In the genomic region with DNA sequence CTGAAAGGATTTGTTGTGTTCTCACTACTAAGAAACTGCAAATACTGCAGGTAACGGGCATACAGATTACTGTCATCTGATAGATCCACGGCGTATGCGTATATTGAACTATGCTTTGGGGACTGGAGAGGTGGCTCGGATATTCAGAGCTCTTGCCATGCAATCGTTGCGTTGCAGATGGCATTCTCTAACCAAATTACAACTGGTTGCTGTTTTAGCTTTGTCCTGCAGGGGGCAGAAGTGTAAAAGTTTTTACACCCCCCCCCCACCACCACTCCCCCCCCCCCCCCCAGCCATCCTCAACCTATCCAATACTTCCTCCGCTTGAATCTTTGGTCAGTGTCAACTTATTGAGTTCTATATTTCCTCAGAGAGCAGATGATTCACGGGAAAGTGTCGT, we compare ENCODE assay signal across 18 mouse cellular contexts. TPM values are rescaled to one million over a fixed set of nuclear protein-coding genes. Genes with fewer than 3 reads are reported as not detected.
DNase-seq lines count a peak whose midpoint lies in the region; ATAC-seq and TF ChIP-seq lines count a peak whose summit lies in the region.
"Had no signal": no experiment of that assay in that cellular context is flagged by ENCODE, and none has a peak within 500 bp of the region (broad histone marks: within the 10 kb centered on the region; RNA-seq: fewer than 3 reads in every experiment).

No protein-coding gene starts in this region.

- peaks cover 12% of the 10 kb centered on the region for H3K4me1 ChIP-seq in heart, embryonic 10.5 days
- H3K4me1 ChIP-seq in liver, postnatal 0 days (ENCODE audit: insufficient read depth) = no peaks in the 10 kb centered on the region
- no peaks in the 10 kb centered on the region for H3K4me1 ChIP-seq in liver, embryonic 11.5 days (replicated peaks; ENCODE audit: control insufficient read depth, insufficient read depth, low read length)
- H3K4me1 ChIP-seq in kidney, embryonic 16.5 days (ENCODE audit: insufficient read depth, low read length) = peaks cover 13% of the 10 kb centered on the region; the same call in 1 of the 2 replicates

- H3K27ac ChIP-seq in heart, embryonic 10.5 days = no peak overlapping the region
- no peak overlapping the region for H3K27ac ChIP-seq in liver, postnatal 0 days (ENCODE audit: low read depth)
- no peak overlapping the region for H3K27ac ChIP-seq in liver, embryonic 11.5 days (ENCODE audit: low read depth, low read length)
- H3K27ac ChIP-seq in kidney, embryonic 16.5 days (ENCODE audit: low read length) = no peak overlapping the region
- H3K27ac ChIP-seq: midbrain, embryonic 12.5 days had no signal

- no peaks in the 10 kb centered on the region for H3K27me3 ChIP-seq in heart, embryonic 10.5 days (ENCODE audit: insufficient read depth, poor library complexity, severe bottlenecking)
- H3K27me3 ChIP-seq in liver, postnatal 0 days (ENCODE audit: insufficient read depth, low read length) = no peaks in the 10 kb centered on the region
- no peaks in the 10 kb centered on the region for H3K27me3 ChIP-seq in liver, embryonic 11.5 days (replicated peaks; ENCODE audit: control insufficient read depth, insufficient read depth, low read length)
- H3K27me3 ChIP-seq in Patski = peaks cover 27% of the 10 kb centered on the region
- 0 out of 2 replicates have a peak, but pooled peaks cover 2% of the 10 kb centered on the region for H3K27me3 ChIP-seq in kidney, embryonic 16.5 days (ENCODE audit: insufficient read depth, low read length)

- in situ Hi-C loops in Patski (cut with MboI; ENCODE audit: low pct_unique_long_range_greater_than_20kb) = loop anchor here (25.0 kb wide), 1 partner anchor 1022 kb away; the partner anchor contains the start of gene Cntnap4

- H3K9me3 ChIP-seq in heart, embryonic 10.5 days = no peaks in the 10 kb centered on the region
- no peaks in the 10 kb centered on the region for H3K9me3 ChIP-seq in liver, postnatal 0 days (ENCODE audit: low read length)
- H3K9me3 ChIP-seq in liver, embryonic 11.5 days (ENCODE audit: control insufficient read depth, low read length) = no peaks in the 10 kb centered on the region
- no peaks in the 10 kb centered on the region for H3K9me3 ChIP-seq in kidney, embryonic 16.5 days (ENCODE audit: low read length)
- H3K9me3 ChIP-seq: midbrain, embryonic 12.5 days had no signal

- H3K4me2 ChIP-seq in liver, postnatal 0 days (ENCODE audit: low read depth, low read length) = no peak overlapping the region
- H3K4me2 ChIP-seq in liver, embryonic 11.5 days = no peak overlapping the region
- H3K4me2 ChIP-seq in kidney, embryonic 16.5 days (replicated peaks; ENCODE audit: low read depth, low read length) = no peak overlapping the region
- H3K4me2 ChIP-seq: heart, embryonic 11.5 days; midbrain, embryonic 12.5 days had no signal

- intact Hi-C loops in heart, postnatal 10 days (cut with DNase I) = loop anchor here (2.0 kb wide), 1 partner anchor 1013 kb away; the partner anchor contains the start of gene Cntnap4

- no peak overlapping the region for H3K9ac ChIP-seq in liver, postnatal 0 days (replicated peaks)
- no peak overlapping the region for H3K9ac ChIP-seq in liver, embryonic 11.5 days (ENCODE audit: low read depth, low read length)
- H3K9ac ChIP-seq in kidney, embryonic 16.5 days (replicated peaks; ENCODE audit: low read length) = no peak overlapping the region
- H3K9ac ChIP-seq: midbrain, embryonic 12.5 days had no signal

- TF ChIP-seq EP300 in liver, postnatal 0 days (IDR thresholded peaks at IDR 0.05; ENCODE audit: low read depth) = no peak

- DNase-seq in cerebellum, postnatal 14 days = peak; percentile 18 to 46
- no peak for DNase-seq in cerebellum, adult 18-20 months
- DNase-seq in heart, embryonic 10.5 days (ENCODE audit: low spot score) = peak; percentile 58
- no peak for DNase-seq in heart, postnatal 10 days
- no peak for DNase-seq in liver, postnatal 0 days
- no peak for DNase-seq in liver, embryonic 11.5 days (ENCODE audit: low spot score)
- no peak for DNase-seq in Patski (ENCODE audit: low read depth, low spot score)
- DNase-seq: gastrocnemius, postnatal 36 days; kidney, adult 9 months; thymus, adult 2 months had no signal

- WGBS in heart, embryonic 10.5 days = 71% methylated on average over 10 of the region's 10 CpGs
- WGBS in liver, postnatal 0 days (ENCODE audit: insufficient replicate concordance) = 62% methylated on average over 10 of the region's 10 CpGs
- WGBS in liver, embryonic 11.5 days = 69% methylated on average over 10 of the region's 10 CpGs
- 72% methylated on average over 10 of the region's 10 CpGs for WGBS in kidney, embryonic 16.5 days

- POLR2A ChIA-PET in Patski (lab: Charles Lee) = no interaction called here

- TF ChIP-seq CTCF in liver, postnatal 0 days (IDR thresholded peaks at IDR 0.05; ENCODE audit: low read depth) = 0 out of 2 replicates have a peak, but pooled peaks have one; percentile 9
- peak; percentile 5 for TF ChIP-seq CTCF in Patski (IDR thresholded peaks at IDR 0.05)

- ATAC-seq in liver, postnatal 0 days = no peak
- no peak for ATAC-seq in liver, embryonic 11.5 days (replicated peaks; ENCODE audit: low FRiP score)
- ATAC-seq in Patski = no peak
- ATAC-seq in kidney, embryonic 16.5 days (ENCODE audit: low FRiP score, low TSS enrichment) = no peak

- no peaks in the 10 kb centered on the region for H3K36me3 ChIP-seq in heart, embryonic 10.5 days
- no peaks in the 10 kb centered on the region for H3K36me3 ChIP-seq in liver, postnatal 0 days (replicated peaks; ENCODE audit: insufficient read depth, low read length)
- H3K36me3 ChIP-seq in liver, embryonic 11.5 days (ENCODE audit: control insufficient read depth, insufficient read depth, low read length) = no peaks in the 10 kb centered on the region
- no peaks in the 10 kb centered on the region for H3K36me3 ChIP-seq in kidney, embryonic 16.5 days (ENCODE audit: insufficient read depth, low read length)
- H3K36me3 ChIP-seq: midbrain, embryonic 12.5 days had no signal

- CTCF ChIA-PET in Patski (lab: Charles Lee) = no interaction called here

- no peak overlapping the region for H3K4me3 ChIP-seq in heart, embryonic 10.5 days
- no peak overlapping the region for H3K4me3 ChIP-seq in liver, postnatal 0 days (ENCODE audit: low read depth, low read length)
- H3K4me3 ChIP-seq in liver, embryonic 11.5 days (ENCODE audit: low read depth, low read length) = no peak overlapping the region
- H3K4me3 ChIP-seq in kidney, embryonic 16.5 days (ENCODE audit: low read length) = no peak overlapping the region
- H3K4me3 ChIP-seq: midbrain, embryonic 12.5 days had no signal

RNA-seq across cellular contexts. Expression of gene Mon1b, which starts 51.6 kb away (rescaled TPM):
- polyA plus RNA-seq in heart, embryonic 10.5 days (2016; fragmentation: Nextera tagmentation; extraction: Ambion mirVana) = 6.6 and 6.8 TPM in 2 replicates
- 1 to 10 TPM; 6.6 to 7.0 TPM for total RNA-seq in heart, postnatal 10 days (2021)
- polyA plus RNA-seq in liver, postnatal 0 days (2015; fragmentation: Nextera tagmentation; extraction: Ambion mirVana) = 1.4 and 1.6 TPM in 2 replicates
- polyA plus RNA-seq in liver, embryonic 11.5 days (2014; fragmentation: Nextera tagmentation; extraction: Ambion mirVana) = 9.6 and 10.1 TPM in 2 replicates
- polyA plus RNA-seq in Patski (2021) = 12.8 TPM
- polyA plus RNA-seq in kidney, embryonic 16.5 days (2015; fragmentation: Nextera tagmentation; extraction: Ambion mirVana) = 8.2 and 10.3 TPM in 2 replicates

RNA-seq across cellular contexts. Expression of gene Syce1l, which starts 59.2 kb away (rescaled TPM):
- not detected in 2 replicates for polyA plus RNA-seq in heart, embryonic 10.5 days (2016; fragmentation: Nextera tagmentation; extraction: Ambion mirVana)
- not detected for total RNA-seq in heart, postnatal 10 days (2021)
- polyA plus RNA-seq in liver, postnatal 0 days (2015; fragmentation: Nextera tagmentation; extraction: Ambion mirVana) = not detected in 2 replicates
- not detected in 2 replicates for polyA plus RNA-seq in liver, embryonic 11.5 days (2014; fragmentation: Nextera tagmentation; extraction: Ambion mirVana)
- polyA plus RNA-seq in Patski (2021) = not detected
- not detected in 2 replicates for polyA plus RNA-seq in kidney, embryonic 16.5 days (2015; fragmentation: Nextera tagmentation; extraction: Ambion mirVana)
- total RNA-seq: gastrocnemius, postnatal 36 days; heart, postnatal 25 days; neutrophil, adult 5-6 weeks had no signal
- polyA plus RNA-seq: embryonic facial prominence, embryonic 14.5 days; heart, embryonic 11.5 days; liver, embryonic 16.5 days; midbrain, embryonic 12.5 days; stomach, embryonic 14.5 days; thymus, adult 2 months had no signal

Comparison
In these comparisons a context has a peak if more than half of its experiments do, and no peak if none do; other contexts are left out.
1. DNase-seq: peak in cerebellum, postnatal 14 days (2 of 2) and heart, embryonic 10.5 days (single experiment); none in cerebellum, adult 18-20 months (0 of 2), heart, postnatal 10 days (0 of 2), liver, postnatal 0 days (single experiment), liver, embryonic 11.5 days (single experiment) and Patski (single experiment).